Mouse (Mus musculus) erythroblast, adult 5-6 weeks (primary cell): ENCODE measurements around the gene Smc2. TPM values are rescaled to one million over a fixed set of nuclear protein-coding genes. Genes with fewer than 3 reads are reported as not detected.
"Not testable (repeated sequence)": the region's sequence is repeated elsewhere in the genome, so short reads cannot be mapped to it uniquely, and the experiment has no call there.

Experiments
- ATAC-seq: replicated peaks from 2 replicates; pipeline ENCODE4 v1.8.0; 2016; ENCODE audit warnings: moderate number of reproducible peaks, mild to moderate bottlenecking, moderate TSS enrichment, inconsistent platforms; ENCODE audit not compliant: poor library complexity, low FRiP score, severe bottlenecking
- total RNA-seq, 2 experiments: library from RNA; stranded (forward) in 1 of 2; stranded (reverse) in 1 of 2; fragments of 150-400 nt in 1 of 2; fragments of 200-764, 138-1000 nt in 1 of 2; gene quantifications; 2 replicates each; pipeline versions ENCODE4 v1.2.3 to v1.2.4; 2015 to 2017; ENCODE audit warnings: low replicate concordance in 2 of 2

The Smc2 gene
- total RNA-seq (2015; ENCODE audit: low replicate concordance) (31.1 and 61.1 TPM in 2 replicates), total RNA-seq (2017; ENCODE audit: low replicate concordance) (75.4 and 83.4 TPM in 2 replicates)

GRCm38 (mm10) chr4:52438886-52439664, at the start of gene Smc2:
Smc2 (plus strand) TSS chr4:52439243.
- peak; percentile 98 for ATAC-seq

- no peak; the same call in 1 of the 2 replicates for ATAC-seq
These were observed 27.5 kb upstream of the Smc2 start for GRCm38 (mm10) chr4:52411587-52411986.

GRCm38 (mm10) chr4:52423653-52424052, 15.4 kb upstream of the Smc2 start:
- ATAC-seq: no peak

- peak; percentile 97 for ATAC-seq
These were observed 9.5 kb upstream of the Smc2 start for GRCm38 (mm10) chr4:52429310-52430198.

GRCm38 (mm10) chr4:52435551-52435950, 3.5 kb upstream of the Smc2 start:
- not testable (repeated sequence) for ATAC-seq

GRCm38 (mm10) chr4:52438371-52438885, 615 bp upstream of the Smc2 start:
- peak; percentile 16; the same call in 1 of the 2 replicates for ATAC-seq

GRCm38 (mm10) chr4:52459726-52460125, 20.7 kb downstream of the Smc2 start:
- no peak for ATAC-seq

- ATAC-seq: no peak
These were observed 22.3 kb downstream of the Smc2 start for GRCm38 (mm10) chr4:52461321-52461720.

GRCm38 (mm10) chr4:52473431-52473830, 34.4 kb downstream of the Smc2 start:
- no peak for ATAC-seq

- ATAC-seq: no peak
These were observed 48.4 kb downstream of the Smc2 start for GRCm38 (mm10) chr4:52487486-52487885.

GRCm38 (mm10) chr4:52497144-52497543, 58.1 kb downstream of the Smc2 start, which contains the start of gene Vma21-ps:
Vma21-ps (minus strand) TSS chr4:52497244.
- ATAC-seq: not testable (repeated sequence)

GRCm38 (mm10) chr4:52517580-52517979, 78.5 kb downstream of the Smc2 start:
- no peak for ATAC-seq

- no peak for ATAC-seq
These were observed 80.3 kb downstream of the Smc2 start for GRCm38 (mm10) chr4:52519301-52519700.

- ATAC-seq: no peak
These were observed 87.4 kb downstream of the Smc2 start for GRCm38 (mm10) chr4:52526464-52526863.

- no peak for ATAC-seq
These were observed 91.6 kb downstream of the Smc2 start for GRCm38 (mm10) chr4:52530636-52531035.

Other genes with a start within 250 kb of the Smc2 start
- gene Vma21-ps, start 58.0 kb downstream of the Smc2 start, total RNA-seq (2015; ENCODE audit: low replicate concordance): not detected in 2 replicates
- gene Vma21-ps, start 58.0 kb downstream of the Smc2 start, total RNA-seq (2017; ENCODE audit: low replicate concordance): not detected in 2 replicates
- not detected in 2 replicates for gene Toporsl, start 157.0 kb downstream of the Smc2 start, total RNA-seq (2015; ENCODE audit: low replicate concordance)
- gene Toporsl, start 157.0 kb downstream of the Smc2 start, total RNA-seq (2017; ENCODE audit: low replicate concordance): not detected in 2 replicates